Mouse (Mus musculus) forebrain, embryonic 11.5 days (tissue): ENCODE results near the gene Ppef2. TPM values are rescaled to one million over a fixed set of nuclear protein-coding genes. Genes with fewer than 3 reads are reported as not detected.

Source experiments
- ATAC-seq: fragments of 200-750 bp; cut with Nextera tagmentation; replicated peaks from 2 replicates; pipeline ENCODE4 v1.8.0; 2017; ENCODE audit warnings: moderate TSS enrichment; ENCODE audit not compliant: low FRiP score
- DNase-seq: peaks from one replicate; pipeline ENCODE4 v3.0.0-alpha.2; 2017; ENCODE audit warnings: low spot score
- H3K27ac ChIP-seq: fragments of 300-500 bp; sonication (generic); 2 replicates; pipeline ENCODE4 v1.5.1; 2014; ENCODE audit warnings: low read depth, low read length
- H3K27me3 ChIP-seq: fragments of 300-500 bp; sonication (generic); 2 replicates; pipeline ENCODE4 v1.6.1; 2014; ENCODE audit warnings: mild to moderate bottlenecking, low read length, mixed read lengths; ENCODE audit not compliant: control insufficient read depth, insufficient read depth
- H3K36me3 ChIP-seq: fragments of 300-500 bp; sonication (generic); 2 replicates; pipeline ENCODE4 v1.6.1; 2014; ENCODE audit warnings: mild to moderate bottlenecking, low read length, moderate library complexity, mixed read lengths; ENCODE audit not compliant: control insufficient read depth, insufficient read depth
- H3K4me1 ChIP-seq: fragments of 300-500 bp; sonication (generic); replicated peaks from 2 replicates; pipeline ENCODE4 v1.6.1; 2014; ENCODE audit warnings: low read length, mixed read lengths; ENCODE audit not compliant: control insufficient read depth, insufficient read depth
- H3K4me2 ChIP-seq: fragments of 300-500 bp; sonication (generic); 2 replicates; pipeline ENCODE4 v1.6.1; 2014; ENCODE audit warnings: low read depth, mild to moderate bottlenecking, low read length, moderate library complexity, mixed read lengths; ENCODE audit not compliant: severe bottlenecking
- H3K4me3 ChIP-seq: fragments of 300-500 bp; sonication (generic); 2 replicates; pipeline ENCODE4 v1.5.1; 2014; ENCODE audit warnings: low read depth, low read length
- H3K9ac ChIP-seq: fragments of 300-500 bp; sonication (generic); 2 replicates; pipeline ENCODE4 v1.6.1; 2014; ENCODE audit warnings: low read length
- H3K9me3 ChIP-seq: fragments of 300-500 bp; sonication (generic); 2 replicates; pipeline ENCODE4 v1.6.1; 2016; ENCODE audit warnings: low read length, mixed read lengths; ENCODE audit not compliant: control insufficient read depth
- WGBS: fragments of 180-500 bp; shearing (Covaris S2); extraction: QIAGEN DNeasy Blood & Tissue Kit; methylation state at CpG from one replicate; pipeline ENCODE4 v1.1.7; 2014; 5-methylcytosine and 5-hydroxymethylcytosine counted together
- polyA plus RNA-seq: library from polyadenylated mRNA; unstranded; fragments of >200 nt; fragmentation: Nextera tagmentation; extraction: Ambion mirVana; gene quantifications from 2 replicates; pipeline ENCODE4 v1.2.1, GENCODE M21; 2014

The Ppef2 gene
- polyA plus RNA-seq, 1 experiment from 2014 or later, result not detected

DNA sequence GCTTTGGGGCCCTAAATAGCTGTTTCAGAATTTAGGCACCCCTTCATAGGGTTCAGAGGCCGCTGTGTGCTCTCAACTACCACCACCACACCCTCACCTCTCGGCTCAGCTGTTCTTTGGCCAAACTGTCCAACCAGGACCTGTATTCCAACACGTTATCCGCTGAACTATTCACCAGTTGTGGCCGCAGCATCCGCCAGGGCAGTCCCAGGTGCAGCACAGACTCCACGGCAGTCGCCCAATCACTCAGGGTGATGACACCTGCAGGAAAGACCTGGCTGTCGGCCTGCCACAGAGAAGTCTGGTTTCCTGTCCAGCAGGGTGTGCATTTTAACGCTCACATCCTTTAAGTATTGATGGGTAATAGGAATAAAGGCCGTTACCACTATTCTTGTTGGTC is 25.8 kb downstream of the Ppef2 start:
- ATAC-seq (no peak), DNase-seq (no peak)
- H3K27ac ChIP-seq, result no peak overlapping the region
- no peak overlapping the region for H3K4me2 ChIP-seq
- H3K4me1 ChIP-seq, result no peaks in the 10 kb centered on the region
- H3K27me3 ChIP-seq, result no peaks in the 10 kb centered on the region
- H3K4me3 ChIP-seq, result no peak overlapping the region
- no peaks in the 10 kb centered on the region for H3K9me3 ChIP-seq
- H3K36me3 ChIP-seq, result no peaks in the 10 kb centered on the region
- 85% methylated on average over 11 of the region's 11 CpGs for WGBS
- H3K9ac ChIP-seq, result no peak overlapping the region

- Histone ChIP-seq H3K36me3 (no peaks in the 10 kb centered on the region), H3K4me3 (no peak overlapping the region), H3K27ac (no peak overlapping the region), H3K4me1 (no peaks in the 10 kb centered on the region), H3K27me3 (no peaks in the 10 kb centered on the region), H3K4me2 (no peak overlapping the region), H3K9ac (no peak overlapping the region), H3K9me3 (no peaks in the 10 kb centered on the region)
- ATAC-seq (no peak), DNase-seq (no peak)
- 95% methylated on average over 3 of the region's 3 CpGs for WGBS
Observed at GRCm38 (mm10) chr5:92229514-92229913, 26.6 kb downstream of the Ppef2 start.

GRCm38 (mm10) chr5:92228776-92229175 is 27.3 kb downstream of the Ppef2 start:
- Histone ChIP-seq H3K4me2 (no peak overlapping the region), H3K27ac (no peak overlapping the region), H3K4me3 (no peak overlapping the region), H3K4me1 (no peaks in the 10 kb centered on the region), H3K9ac (no peak overlapping the region), H3K9me3 (no peaks in the 10 kb centered on the region), H3K36me3 (no peaks in the 10 kb centered on the region), H3K27me3 (no peaks in the 10 kb centered on the region)
- 28% methylated on average over 10 of the region's 10 CpGs for WGBS
- ATAC-seq (no peak), DNase-seq (no peak)

DNA sequence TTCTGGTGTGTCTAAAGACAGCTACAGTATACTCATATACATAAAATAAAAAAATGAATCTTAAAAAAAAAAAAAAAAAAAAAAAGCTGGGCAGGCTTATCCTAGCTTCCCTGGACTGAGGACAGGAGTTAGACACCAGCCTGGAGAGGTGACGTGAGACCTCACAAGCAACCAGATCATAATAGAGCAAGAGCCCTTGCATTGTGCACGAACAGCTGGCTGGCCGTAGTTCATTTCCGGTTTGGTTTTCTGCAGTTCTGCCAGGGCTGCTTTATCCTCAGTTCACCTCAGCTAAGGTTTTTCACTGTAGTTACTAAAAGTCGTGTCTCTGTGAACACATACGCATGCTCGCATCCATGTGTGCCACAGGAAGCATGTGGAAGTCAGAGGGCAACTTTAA is 28.3 kb downstream of the Ppef2 start:
- Histone ChIP-seq H3K9ac (no peak overlapping the region), H3K27ac (no peak overlapping the region), H3K9me3 (no peaks in the 10 kb centered on the region), H3K27me3 (no peaks in the 10 kb centered on the region), H3K4me1 (no peaks in the 10 kb centered on the region), H3K36me3 (no peaks in the 10 kb centered on the region), H3K4me3 (no peak overlapping the region), H3K4me2 (no peak overlapping the region)
- WGBS, result 92% methylated on average over 7 of the region's 7 CpGs
- DNase-seq (no peak), ATAC-seq (no peak)

DNA sequence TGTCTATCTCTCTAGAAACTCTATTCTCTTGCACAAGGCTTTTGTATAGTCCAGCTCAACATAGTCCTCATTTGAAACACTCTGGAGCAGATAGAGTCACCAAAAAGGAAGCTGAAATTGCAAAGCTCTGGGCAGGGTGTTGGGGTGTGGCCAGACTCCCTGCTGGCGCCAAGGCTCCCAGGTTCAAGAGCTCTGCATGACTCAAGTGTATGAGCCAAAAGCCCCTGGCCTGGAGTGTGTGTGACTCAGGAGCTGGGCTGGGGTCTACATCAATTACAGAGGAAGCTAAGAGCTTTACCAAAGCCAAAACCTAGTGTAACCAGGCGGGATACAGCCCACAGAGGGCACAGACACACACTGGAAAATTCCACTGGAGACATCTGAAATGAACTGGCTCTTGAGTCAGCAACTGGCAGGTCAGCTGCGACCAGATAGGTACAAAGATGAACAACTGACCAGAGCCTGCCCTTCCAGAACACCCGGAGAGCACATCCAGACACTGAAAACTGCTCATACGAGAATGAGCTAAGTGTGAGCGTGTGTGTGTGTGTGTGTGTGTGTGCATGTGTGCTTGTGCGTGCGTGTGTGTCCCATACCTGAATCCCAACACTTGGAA is 35.7 kb downstream of the Ppef2 start:
- Histone ChIP-seq H3K4me2 (no peak overlapping the region), H3K9me3 (no peaks in the 10 kb centered on the region), H3K27me3 (no peaks in the 10 kb centered on the region), H3K27ac (no peak overlapping the region), H3K9ac (no peak overlapping the region), H3K36me3 (no peaks in the 10 kb centered on the region), H3K4me3 (no peak overlapping the region), H3K4me1 (no peaks in the 10 kb centered on the region)
- 93% methylated on average over 8 of the region's 8 CpGs for WGBS
- ATAC-seq (no peak), DNase-seq (no peak)

- ATAC-seq (no peak), DNase-seq (no peak)
- H3K27ac ChIP-seq, result no peak overlapping the region
Observed at GRCm38 (mm10) chr5:92219826-92220225, 36.3 kb downstream of the Ppef2 start.

GRCm38 (mm10) chr5:92218915-92219793 is 36.9 kb downstream of the Ppef2 start:
- DNase-seq, result no peak
- 48% methylated on average over 17 of the region's 17 CpGs for WGBS

More at GRCm38 (mm10) chr5:92219826-92220225, 36.3 kb downstream of the Ppef2 start:
- Histone ChIP-seq H3K9ac (no peak overlapping the region), H3K4me3 (no peak overlapping the region), H3K9me3 (no peaks in the 10 kb centered on the region), H3K4me1 (no peaks in the 10 kb centered on the region), H3K27me3 (no peaks in the 10 kb centered on the region), H3K36me3 (no peaks in the 10 kb centered on the region), H3K4me2 (no peak overlapping the region)
- WGBS, result 69% methylated on average over 6 of the region's 6 CpGs

DNA sequence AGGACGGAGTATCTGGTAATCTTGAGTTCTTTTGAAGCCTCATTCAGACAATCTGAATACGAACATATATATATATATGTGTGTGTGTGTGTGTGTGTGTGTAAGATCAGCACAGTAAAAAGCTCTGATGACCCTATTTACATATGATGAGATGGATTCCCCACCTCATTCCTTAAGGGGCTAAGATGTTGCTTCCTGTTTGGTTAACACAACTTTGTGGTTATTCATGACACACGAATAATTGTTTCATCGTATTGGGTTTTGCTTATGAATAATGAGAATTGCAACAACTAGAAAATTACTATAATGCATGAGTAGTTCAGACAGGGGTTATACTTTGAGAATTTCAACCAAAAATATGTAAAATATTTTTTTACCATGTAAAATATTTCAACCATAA is 40.8 kb downstream of the Ppef2 start, which contains the start of gene U90926:
Gene U90926, minus strand, starts transcription at position 101 of the 400 bp plus-strand sequence.
- ATAC-seq (no peak), DNase-seq (no peak)
- H3K27me3 ChIP-seq, result no peaks in the 10 kb centered on the region
- H3K36me3 ChIP-seq, result no peaks in the 10 kb centered on the region
- no peaks in the 10 kb centered on the region for H3K9me3 ChIP-seq
- 90% methylated on average over 4 of the region's 4 CpGs for WGBS
- H3K4me1 ChIP-seq, result no peaks in the 10 kb centered on the region
- no peak within 1 kb of the TSS for H3K9ac ChIP-seq
- no peak within 1 kb of the TSS for H3K27ac ChIP-seq
- no peak within 1 kb of the TSS for H3K4me2 ChIP-seq
- no peak within 1 kb of the TSS for H3K4me3 ChIP-seq

More at GRCm38 (mm10) chr5:92218915-92219793, 36.9 kb downstream of the Ppef2 start:
- H3K4me2 ChIP-seq, result no peak overlapping the region
- H3K4me3 ChIP-seq, result no peak overlapping the region
- no peaks in the 10 kb centered on the region for H3K27me3 ChIP-seq
- no peaks in the 10 kb centered on the region for H3K36me3 ChIP-seq
- H3K4me1 ChIP-seq, result no peaks in the 10 kb centered on the region
- no peak for ATAC-seq
- H3K9ac ChIP-seq, result no peak overlapping the region
- H3K9me3 ChIP-seq, result no peaks in the 10 kb centered on the region
- H3K27ac ChIP-seq, result no peak overlapping the region
